Mouse (Mus musculus) embryonic facial prominence, embryonic 15.5 days (tissue): Measurements from ENCODE around the gene Marc1. TPM values are rescaled to one million over a fixed set of nuclear protein-coding genes. Genes with fewer than 3 reads are reported as not detected.

ENCODE experiments used
- ATAC-seq: fragments of 200-750 bp; cut with Nextera tagmentation; 2 replicates; pipeline ENCODE4 v1.8.0; 2017; ENCODE audit warnings: low read depth, moderate TSS enrichment; ENCODE audit not compliant: insufficient number of reproducible peaks, low FRiP score, low TSS enrichment
- H3K27ac ChIP-seq: fragments of 300-500 bp; sonication (generic); replicated peaks from 2 replicates; pipeline ENCODE4 v1.5.1; 2015; ENCODE audit warnings: mild to moderate bottlenecking, inconsistent platforms
- H3K27me3 ChIP-seq: fragments of 300-500 bp; sonication (generic); 2 replicates; pipeline ENCODE4 v1.6.1; 2015; ENCODE audit warnings: inconsistent platforms
- H3K36me3 ChIP-seq: fragments of 300-500 bp; sonication (generic); 2 replicates; pipeline ENCODE4 v1.6.1; 2015; ENCODE audit warnings: mild to moderate bottlenecking, inconsistent platforms
- H3K4me1 ChIP-seq: fragments of 300-500 bp; sonication (generic); 2 replicates; pipeline ENCODE4 v1.6.1; 2015; ENCODE audit warnings: inconsistent platforms
- H3K4me2 ChIP-seq: fragments of 300-500 bp; sonication (generic); replicated peaks from 2 replicates; pipeline ENCODE4 v1.6.1; 2015; ENCODE audit warnings: mild to moderate bottlenecking, inconsistent platforms
- H3K4me3 ChIP-seq: fragments of 300-500 bp; sonication (generic); replicated peaks from 2 replicates; pipeline ENCODE4 v1.5.1; 2015; ENCODE audit warnings: mild to moderate bottlenecking, inconsistent platforms
- H3K9ac ChIP-seq: fragments of 300-500 bp; sonication (generic); 2 replicates; pipeline ENCODE4 v1.6.1; 2015; ENCODE audit warnings: inconsistent platforms
- H3K9me3 ChIP-seq: fragments of 300-500 bp; sonication (generic); replicated peaks from 2 replicates; pipeline ENCODE4 v1.6.1; 2016; ENCODE audit warnings: inconsistent platforms
- WGBS: fragments of 180-500 bp; shearing (Covaris S2); methylation state at CpG from one replicate; pipeline ENCODE4 v1.1.7; 2015; 5-methylcytosine and 5-hydroxymethylcytosine counted together
- microRNA counts: library from miRNA; unstranded; fragments of <30 nt; microRNA quantifications from one replicate; lab custom pipeline; 2016
- microRNA-seq: library from miRNA; unstranded; fragments of <30 nt; microRNA quantifications from one replicate; pipeline ENCODE4, GENCODE M21; 2016; ENCODE audit warnings: borderline number of aligned reads
- polyA plus RNA-seq: library from polyadenylated mRNA; unstranded; fragments of >200 nt; fragmentation: Nextera tagmentation; extraction: Ambion mirVana; gene quantifications from 2 replicates; pipeline ENCODE4 v1.2.1, GENCODE M21; 2015

Gene Marc1
- polyA plus RNA-seq, 1 experiment from 2014 or later, result 0.16 TPM

GRCm38 (mm10) chr1:184752671-184753070 lies 58.4 kb downstream of the Marc1 start:
- WGBS, result 78% methylated on average over 5 of the region's 5 CpGs
- H3K4me1 ChIP-seq, result no peaks in the 10 kb centered on the region
- no peak overlapping the region for H3K9ac ChIP-seq
- ATAC-seq, result no peak
- no peaks in the 10 kb centered on the region for H3K9me3 ChIP-seq
- no peak overlapping the region for H3K4me2 ChIP-seq
- H3K27ac ChIP-seq, result no peak overlapping the region
- no peaks in the 10 kb centered on the region for H3K27me3 ChIP-seq
- H3K36me3 ChIP-seq, result no peaks in the 10 kb centered on the region
- H3K4me3 ChIP-seq, result no peak overlapping the region

- no peaks in the 10 kb centered on the region for H3K36me3 ChIP-seq
- H3K9me3 ChIP-seq, result no peaks in the 10 kb centered on the region
- H3K27me3 ChIP-seq, result no peaks in the 10 kb centered on the region
- H3K4me1 ChIP-seq, result no peaks in the 10 kb centered on the region
- no peak for ATAC-seq
- 80% methylated on average over 11 of the region's 11 CpGs for WGBS
- no peak overlapping the region for H3K27ac ChIP-seq
- no peak overlapping the region for H3K4me3 ChIP-seq
- no peak overlapping the region for H3K4me2 ChIP-seq
- H3K9ac ChIP-seq, result no peak overlapping the region
Observed at GRCm38 (mm10) chr1:184750114-184750664, 60.9 kb downstream of the Marc1 start.

- no peak for ATAC-seq
- WGBS, result 62% methylated on average over 14 of the region's 14 CpGs
- H3K27ac ChIP-seq, result no peak overlapping the region
- no peak overlapping the region for H3K9ac ChIP-seq
- no peaks in the 10 kb centered on the region for H3K27me3 ChIP-seq
- H3K4me2 ChIP-seq, result no peak overlapping the region
- H3K4me1 ChIP-seq, result no peaks in the 10 kb centered on the region
- H3K4me3 ChIP-seq, result no peak overlapping the region
- no peaks in the 10 kb centered on the region for H3K9me3 ChIP-seq
- H3K36me3 ChIP-seq, result no peaks in the 10 kb centered on the region
Observed at GRCm38 (mm10) chr1:184748692-184749152, 62.4 kb downstream of the Marc1 start.

- no peak for ATAC-seq
- H3K4me1 ChIP-seq, result peaks cover 19% of the 10 kb centered on the region; the same call in 1 of the 2 replicates
- WGBS, result 3% methylated on average over 14 of the region's 14 CpGs
- no peaks in the 10 kb centered on the region for H3K36me3 ChIP-seq
- no peak overlapping the region for H3K9ac ChIP-seq
- no peaks in the 10 kb centered on the region for H3K9me3 ChIP-seq
- H3K4me3 ChIP-seq, result no peak overlapping the region
- H3K27me3 ChIP-seq, result peaks cover 58% of the 10 kb centered on the region
- H3K4me2 ChIP-seq, result 0 out of 2 replicates have a peak overlapping the region, but pooled peaks have one; percentile 25
- H3K27ac ChIP-seq, result no peak overlapping the region
Observed at GRCm38 (mm10) chr1:184737876-184738479, 73.1 kb downstream of the Marc1 start.

- Histone ChIP-seq H3K9me3 (no peaks in the 10 kb centered on the region), H3K4me3 (no peak overlapping the region), H3K27ac (no peak overlapping the region), H3K4me1 (peaks cover 24% of the 10 kb centered on the region), H3K9ac (no peak overlapping the region), H3K4me2 (no peak overlapping the region), H3K27me3 (peaks cover 63% of the 10 kb centered on the region), H3K36me3 (no peaks in the 10 kb centered on the region)
- 24% methylated on average over 2 of the region's 2 CpGs for WGBS
- ATAC-seq, result no peak
Observed at GRCm38 (mm10) chr1:184737228-184737627, 73.9 kb downstream of the Marc1 start.

MicroRNAs encoded within 50 kb of the gene (microRNA counts, 519-probe panel; counts per million panel counts)
- 3,060 counts per million, percentile 73 among the panel's probes with 10 or more counts for microRNA mmu-miR-1981 (lab: Ali Mortazavi, UCI)

Small RNA genes within 50 kb of the gene (microRNA-seq; reads per million reads assigned to microRNA genes)
- 77.3 reads per million, percentile 51 among the genes with 10 or more reads in this experiment for gene Mir1981

Other genes with a start within 250 kb of the Marc1 start
- 18.6 and 21.0 TPM in 2 replicates for gene Hlx, start 78.7 kb downstream of the Marc1 start, polyA plus RNA-seq
- gene Marc2, start 35.1 kb upstream of the Marc1 start, polyA plus RNA-seq, result 191 and 202 TPM in 2 replicates
- 1.6 and 2.5 TPM in 2 replicates for gene C130074G19Rik, start 71.9 kb upstream of the Marc1 start, polyA plus RNA-seq
- 4.3 and 4.5 TPM in 2 replicates for gene Mark1, start 188.3 kb upstream of the Marc1 start, polyA plus RNA-seq